Mouse (Mus musculus): Measurements from ENCODE around the gene Phka2. TPM values are rescaled to one million over a fixed set of nuclear protein-coding genes. Genes with fewer than 3 reads are reported as not detected.

The Phka2 gene
- polyA plus RNA-seq, 1 experiment from 2014 or later, result 15.7 TPM

DNA sequence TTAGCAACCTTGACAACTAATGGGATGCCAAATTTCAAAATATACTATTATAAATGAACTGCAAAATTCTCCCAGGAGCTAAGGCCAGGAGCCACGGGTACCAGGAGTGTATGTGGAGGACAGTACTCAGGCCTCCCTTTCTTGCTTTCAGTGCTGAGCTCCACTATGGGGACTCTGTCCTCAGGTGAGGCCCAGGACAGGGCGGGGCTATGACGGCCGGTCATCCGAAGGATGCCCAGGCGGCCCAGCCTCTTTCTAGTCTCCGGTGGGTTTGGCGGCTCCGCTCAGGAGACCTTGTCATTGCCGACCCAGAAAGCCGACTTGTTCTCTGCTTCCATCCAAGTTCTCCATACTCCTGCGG lies 299 bp upstream of the Phka2 start:
- 0 out of 2 replicates have a peak, but pooled peaks cover 8% of the 10 kb centered on the region for H3K27me3 ChIP-seq (ENCODE audit: control insufficient read depth, insufficient read depth, low read length)
- no peak overlapping the region for H3K27ac ChIP-seq (replicated peaks; ENCODE audit: low read depth, low read length)
- peak overlapping the region; percentile 46 for H3K4me3 ChIP-seq (ENCODE audit: low read depth, low read length)
- no peak for DNase-seq (ENCODE audit: low spot score)
- H3K9me3 ChIP-seq (ENCODE audit: control insufficient read depth, low read length), result no peaks in the 10 kb centered on the region
- ATAC-seq (ENCODE audit: insufficient number of reproducible peaks, low FRiP score, low TSS enrichment, low read depth), result peak; percentile 83
- no peak overlapping the region for H3K4me2 ChIP-seq (ENCODE audit: low read depth, severe bottlenecking)
- no peaks in the 10 kb centered on the region for H3K36me3 ChIP-seq (ENCODE audit: control insufficient read depth, insufficient read depth, low read length)
- H3K9ac ChIP-seq (ENCODE audit: low read length), result peak overlapping the region; percentile 65; the same call in 1 of the 2 replicates
- no peaks in the 10 kb centered on the region for H3K4me1 ChIP-seq (ENCODE audit: control insufficient read depth, insufficient read depth, low read length)
- 39% methylated on average over 12 of the region's 12 CpGs for WGBS

GRCm38 (mm10) chrX:160509046-160509445 lies 7.1 kb downstream of the Phka2 start:
- Histone ChIP-seq H3K27ac (replicated peaks; ENCODE audit: low read depth, low read length) (no peak overlapping the region), H3K9ac (ENCODE audit: low read length) (no peak overlapping the region), H3K9me3 (ENCODE audit: control insufficient read depth, low read length) (no peaks in the 10 kb centered on the region), H3K4me3 (ENCODE audit: low read depth, low read length) (no peak overlapping the region), H3K27me3 (ENCODE audit: control insufficient read depth, insufficient read depth, low read length) (no peaks in the 10 kb centered on the region), H3K36me3 (ENCODE audit: control insufficient read depth, insufficient read depth, low read length) (no peaks in the 10 kb centered on the region), H3K4me2 (ENCODE audit: low read depth, severe bottlenecking) (no peak overlapping the region), H3K4me1 (ENCODE audit: control insufficient read depth, insufficient read depth, low read length) (no peaks in the 10 kb centered on the region)
- DNase-seq (ENCODE audit: low spot score) (no peak), ATAC-seq (ENCODE audit: insufficient number of reproducible peaks, low FRiP score, low TSS enrichment, low read depth) (no peak)
- WGBS, result 66% methylated on average over 1 of the region's 1 CpGs

GRCm38 (mm10) chrX:160510197-160510596 lies 8.2 kb downstream of the Phka2 start:
- H3K4me1 ChIP-seq (ENCODE audit: control insufficient read depth, insufficient read depth, low read length), result no peaks in the 10 kb centered on the region
- no peak overlapping the region for H3K4me2 ChIP-seq (ENCODE audit: low read depth, severe bottlenecking)
- ATAC-seq (ENCODE audit: insufficient number of reproducible peaks, low FRiP score, low TSS enrichment, low read depth) (no peak), DNase-seq (ENCODE audit: low spot score) (no peak)
- H3K27ac ChIP-seq (replicated peaks; ENCODE audit: low read depth, low read length), result no peak overlapping the region
- 83% methylated on average over 2 of the region's 2 CpGs for WGBS
- no peaks in the 10 kb centered on the region for H3K36me3 ChIP-seq (ENCODE audit: control insufficient read depth, insufficient read depth, low read length)
- no peak overlapping the region for H3K4me3 ChIP-seq (ENCODE audit: low read depth, low read length)
- H3K27me3 ChIP-seq (ENCODE audit: control insufficient read depth, insufficient read depth, low read length), result no peaks in the 10 kb centered on the region
- H3K9me3 ChIP-seq (ENCODE audit: control insufficient read depth, low read length), result no peaks in the 10 kb centered on the region
- no peak overlapping the region for H3K9ac ChIP-seq (ENCODE audit: low read length)

GRCm38 (mm10) chrX:160516027-160516426 lies 14.1 kb downstream of the Phka2 start:
- Histone ChIP-seq H3K9ac (ENCODE audit: low read length) (no peak overlapping the region), H3K4me3 (ENCODE audit: low read depth, low read length) (no peak overlapping the region), H3K27ac (replicated peaks; ENCODE audit: low read depth, low read length) (no peak overlapping the region), H3K4me1 (ENCODE audit: control insufficient read depth, insufficient read depth, low read length) (no peaks in the 10 kb centered on the region), H3K4me2 (ENCODE audit: low read depth, severe bottlenecking) (no peak overlapping the region), H3K27me3 (ENCODE audit: control insufficient read depth, insufficient read depth, low read length) (no peaks in the 10 kb centered on the region), H3K9me3 (ENCODE audit: control insufficient read depth, low read length) (no peaks in the 10 kb centered on the region), H3K36me3 (ENCODE audit: control insufficient read depth, insufficient read depth, low read length) (no peaks in the 10 kb centered on the region)
- DNase-seq (ENCODE audit: low spot score) (no peak), ATAC-seq (ENCODE audit: insufficient number of reproducible peaks, low FRiP score, low TSS enrichment, low read depth) (no peak)

DNA sequence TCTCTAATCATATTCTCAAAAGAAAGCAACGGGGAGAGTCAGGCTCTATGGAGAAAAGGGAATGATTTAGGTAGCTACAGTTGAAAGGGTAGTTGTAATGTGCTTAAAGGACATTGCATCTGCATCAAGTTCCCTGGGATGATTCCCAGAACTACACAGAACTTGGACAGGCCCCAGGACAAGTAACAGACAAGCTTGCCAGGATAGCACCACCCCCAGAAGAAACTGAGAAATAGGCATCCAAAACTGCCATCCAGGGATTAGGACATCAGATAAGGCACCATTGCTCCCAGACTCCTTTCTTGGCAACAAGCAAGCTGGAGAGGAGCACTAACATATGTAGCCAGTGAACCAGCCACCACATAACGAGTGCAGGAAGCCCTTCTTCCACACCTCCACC lies 40.8 kb downstream of the Phka2 start:
- Histone ChIP-seq H3K4me3 (ENCODE audit: low read depth, low read length) (no peak overlapping the region), H3K4me2 (ENCODE audit: low read depth, severe bottlenecking) (no peak overlapping the region), H3K27me3 (ENCODE audit: control insufficient read depth, insufficient read depth, low read length) (0 out of 2 replicates have a peak, but pooled peaks cover 2% of the 10 kb centered on the region), H3K36me3 (ENCODE audit: control insufficient read depth, insufficient read depth, low read length) (no peaks in the 10 kb centered on the region), H3K27ac (replicated peaks; ENCODE audit: low read depth, low read length) (no peak overlapping the region), H3K9me3 (ENCODE audit: control insufficient read depth, low read length) (no peaks in the 10 kb centered on the region), H3K9ac (ENCODE audit: low read length) (no peak overlapping the region), H3K4me1 (ENCODE audit: control insufficient read depth, insufficient read depth, low read length) (no peaks in the 10 kb centered on the region)
- 54% methylated on average over 2 of the region's 2 CpGs for WGBS
- ATAC-seq (ENCODE audit: insufficient number of reproducible peaks, low FRiP score, low TSS enrichment, low read depth), result no peak
- no peak for DNase-seq (ENCODE audit: low spot score)

DNA sequence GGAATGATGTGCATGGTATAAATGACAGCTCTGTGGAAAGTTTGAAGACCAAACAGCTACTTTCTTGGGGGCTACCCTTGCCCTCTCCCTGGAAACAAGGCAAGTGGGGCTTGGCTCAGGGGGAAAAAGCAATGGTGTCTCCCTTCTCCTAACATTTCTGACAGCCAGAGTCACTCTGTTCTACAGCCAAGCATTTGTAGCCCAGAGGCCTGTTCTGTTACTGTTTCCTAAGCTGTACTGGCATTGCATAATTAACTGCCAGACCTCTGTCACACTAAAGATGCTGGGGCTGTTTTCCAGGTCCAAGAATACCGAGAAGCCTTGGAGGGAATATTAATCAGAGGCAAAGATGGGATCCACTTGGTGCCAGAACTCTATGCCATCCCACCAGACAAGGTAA lies 46.9 kb downstream of the Phka2 start:
- no peaks in the 10 kb centered on the region for H3K9me3 ChIP-seq (ENCODE audit: control insufficient read depth, low read length)
- H3K36me3 ChIP-seq (ENCODE audit: control insufficient read depth, insufficient read depth, low read length), result no peaks in the 10 kb centered on the region
- H3K27me3 ChIP-seq (ENCODE audit: control insufficient read depth, insufficient read depth, low read length), result 0 out of 2 replicates have a peak, but pooled peaks cover 2% of the 10 kb centered on the region
- H3K4me1 ChIP-seq (ENCODE audit: control insufficient read depth, insufficient read depth, low read length), result no peaks in the 10 kb centered on the region
- no peak overlapping the region for H3K4me2 ChIP-seq (ENCODE audit: low read depth, severe bottlenecking)
- H3K9ac ChIP-seq (ENCODE audit: low read length), result no peak overlapping the region
- 58% methylated on average over 1 of the region's 1 CpGs for WGBS
- no peak overlapping the region for H3K4me3 ChIP-seq (ENCODE audit: low read depth, low read length)
- DNase-seq (ENCODE audit: low spot score) (no peak), ATAC-seq (ENCODE audit: insufficient number of reproducible peaks, low FRiP score, low TSS enrichment, low read depth) (no peak)
- no peak overlapping the region for H3K27ac ChIP-seq (replicated peaks; ENCODE audit: low read depth, low read length)

DNA sequence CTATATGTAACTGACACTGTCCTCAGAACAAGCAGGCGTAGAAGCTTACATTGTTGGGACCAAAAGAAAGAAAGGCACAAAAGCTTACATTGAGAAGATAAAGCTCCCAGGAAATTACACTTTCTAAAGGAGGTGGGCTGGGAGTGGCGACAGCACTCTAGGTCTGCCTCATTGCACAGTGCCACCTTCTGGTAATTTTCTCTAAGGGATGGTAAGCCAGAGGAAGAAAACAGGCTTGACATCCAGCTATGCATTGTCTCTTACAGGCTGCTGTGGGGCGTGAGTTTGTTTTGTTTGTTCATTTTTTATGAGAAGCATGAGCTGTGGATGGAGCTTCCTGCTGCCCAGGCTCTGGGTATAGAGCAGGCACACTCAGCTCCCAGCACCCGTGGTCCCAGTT lies 50.1 kb downstream of the Phka2 start:
- H3K9ac ChIP-seq (ENCODE audit: low read length), result no peak overlapping the region
- H3K36me3 ChIP-seq (ENCODE audit: control insufficient read depth, insufficient read depth, low read length), result no peaks in the 10 kb centered on the region; the same call in 1 of the 2 replicates
- H3K4me2 ChIP-seq (ENCODE audit: low read depth, severe bottlenecking), result no peak overlapping the region
- DNase-seq (ENCODE audit: low spot score) (no peak), ATAC-seq (ENCODE audit: insufficient number of reproducible peaks, low FRiP score, low TSS enrichment, low read depth) (no peak)
- 77% methylated on average over 4 of the region's 4 CpGs for WGBS
- no peaks in the 10 kb centered on the region for H3K9me3 ChIP-seq (ENCODE audit: control insufficient read depth, low read length)
- H3K27ac ChIP-seq (replicated peaks; ENCODE audit: low read depth, low read length), result no peak overlapping the region
- H3K4me3 ChIP-seq (ENCODE audit: low read depth, low read length), result no peak overlapping the region
- H3K4me1 ChIP-seq (ENCODE audit: control insufficient read depth, insufficient read depth, low read length), result no peaks in the 10 kb centered on the region
- peaks cover 3% of the 10 kb centered on the region; the same call in 1 of the 2 replicates for H3K27me3 ChIP-seq (ENCODE audit: control insufficient read depth, insufficient read depth, low read length)

DNA sequence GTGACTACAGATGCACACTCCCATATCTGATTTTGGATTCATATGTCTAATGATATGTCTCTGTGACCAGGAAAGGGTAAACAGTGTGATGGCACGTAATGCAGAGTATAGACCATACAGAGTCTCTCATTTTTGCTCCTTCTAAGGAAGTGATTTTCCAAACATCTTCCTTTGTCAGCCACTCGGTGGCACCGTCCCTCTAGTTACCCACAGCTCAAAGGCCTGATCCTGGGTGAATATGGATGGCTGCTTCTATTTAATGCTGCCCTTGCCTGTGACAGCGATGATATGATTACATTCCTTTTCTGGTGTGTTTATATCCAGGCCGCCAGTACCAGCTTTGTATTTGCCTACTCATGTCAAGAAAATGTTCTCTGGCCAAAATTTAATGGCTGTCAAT lies 81.6 kb downstream of the Phka2 start:
- no peaks in the 10 kb centered on the region for H3K4me1 ChIP-seq (ENCODE audit: control insufficient read depth, insufficient read depth, low read length)
- WGBS, result 94% methylated on average over 5 of the region's 5 CpGs
- ATAC-seq (ENCODE audit: insufficient number of reproducible peaks, low FRiP score, low TSS enrichment, low read depth) (no peak), DNase-seq (ENCODE audit: low spot score) (no peak)
- no peak overlapping the region for H3K4me2 ChIP-seq (ENCODE audit: low read depth, severe bottlenecking)
- H3K27me3 ChIP-seq (ENCODE audit: control insufficient read depth, insufficient read depth, low read length), result peaks cover 2% of the 10 kb centered on the region; the same call in 1 of the 2 replicates
- H3K4me3 ChIP-seq (ENCODE audit: low read depth, low read length), result no peak overlapping the region
- H3K9me3 ChIP-seq (ENCODE audit: control insufficient read depth, low read length), result no peaks in the 10 kb centered on the region
- H3K9ac ChIP-seq (ENCODE audit: low read length), result no peak overlapping the region
- H3K27ac ChIP-seq (replicated peaks; ENCODE audit: low read depth, low read length), result no peak overlapping the region
- H3K36me3 ChIP-seq (ENCODE audit: control insufficient read depth, insufficient read depth, low read length), result no peaks in the 10 kb centered on the region

DNA sequence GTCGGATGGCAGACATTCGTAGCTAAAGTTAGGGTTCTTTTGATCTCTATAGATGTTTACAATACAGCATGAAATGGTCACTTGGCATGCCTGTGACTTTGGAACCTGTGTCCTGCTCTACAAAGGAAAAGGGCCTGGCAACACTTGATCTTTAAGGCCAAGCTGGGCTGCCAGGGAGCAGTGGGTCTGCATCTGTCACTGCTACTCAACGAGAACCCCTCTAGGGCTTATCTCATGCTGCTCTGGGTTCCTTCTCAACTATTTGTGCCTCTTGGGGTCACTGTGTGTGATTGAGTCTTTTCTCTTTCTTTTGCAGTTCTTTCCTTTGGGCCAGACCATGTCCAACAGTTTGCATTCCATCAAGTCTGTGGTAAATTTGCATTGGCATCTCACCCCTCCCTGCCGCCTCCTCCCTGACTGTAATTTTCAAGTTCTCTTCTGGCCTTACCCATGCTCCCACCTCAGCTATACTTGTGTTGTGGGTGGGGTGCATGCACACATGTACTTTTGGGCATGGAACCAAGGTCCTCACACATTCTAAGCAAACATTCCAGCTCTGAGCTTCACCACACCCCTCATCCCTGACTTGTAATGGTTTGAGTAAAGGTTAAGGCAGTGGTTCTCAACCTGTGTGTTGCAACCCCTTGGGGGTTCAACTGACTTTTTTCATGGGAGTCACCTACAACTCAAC lies 82.3 kb downstream of the Phka2 start:
- no peak overlapping the region for H3K4me2 ChIP-seq (ENCODE audit: low read depth, severe bottlenecking)
- peaks cover 2% of the 10 kb centered on the region; the same call in 1 of the 2 replicates for H3K27me3 ChIP-seq (ENCODE audit: control insufficient read depth, insufficient read depth, low read length)
- H3K9me3 ChIP-seq (ENCODE audit: control insufficient read depth, low read length), result no peaks in the 10 kb centered on the region
- no peaks in the 10 kb centered on the region for H3K36me3 ChIP-seq (ENCODE audit: control insufficient read depth, insufficient read depth, low read length)
- ATAC-seq (ENCODE audit: insufficient number of reproducible peaks, low FRiP score, low TSS enrichment, low read depth) (no peak), DNase-seq (ENCODE audit: low spot score) (no peak)
- 93% methylated on average over 4 of the region's 4 CpGs for WGBS
- H3K4me1 ChIP-seq (ENCODE audit: control insufficient read depth, insufficient read depth, low read length), result no peaks in the 10 kb centered on the region
- no peak overlapping the region for H3K4me3 ChIP-seq (ENCODE audit: low read depth, low read length)
- no peak overlapping the region for H3K9ac ChIP-seq (ENCODE audit: low read length)
- no peak overlapping the region for H3K27ac ChIP-seq (replicated peaks; ENCODE audit: low read depth, low read length)

Measured in limb, embryonic 11.5 days (tissue).